Mouse (Mus musculus) testis, postnatal 10 days (tissue): ENCODE measurements at regions not wholly inside any gene's neighbourhood (a gene's known extent, or its start where the extent isn't known, plus 50 kb on each side); places are given as distances from the start of the nearest gene placed in this dataset.
A peak's percentile ranks its signal among the peaks of the same experiment; 100 is the strongest.

Experiments used
- DNase-seq: peaks from one replicate; pipeline ENCODE4 v3.0.0; 2021; ENCODE audit warnings: low spot score

DNA sequence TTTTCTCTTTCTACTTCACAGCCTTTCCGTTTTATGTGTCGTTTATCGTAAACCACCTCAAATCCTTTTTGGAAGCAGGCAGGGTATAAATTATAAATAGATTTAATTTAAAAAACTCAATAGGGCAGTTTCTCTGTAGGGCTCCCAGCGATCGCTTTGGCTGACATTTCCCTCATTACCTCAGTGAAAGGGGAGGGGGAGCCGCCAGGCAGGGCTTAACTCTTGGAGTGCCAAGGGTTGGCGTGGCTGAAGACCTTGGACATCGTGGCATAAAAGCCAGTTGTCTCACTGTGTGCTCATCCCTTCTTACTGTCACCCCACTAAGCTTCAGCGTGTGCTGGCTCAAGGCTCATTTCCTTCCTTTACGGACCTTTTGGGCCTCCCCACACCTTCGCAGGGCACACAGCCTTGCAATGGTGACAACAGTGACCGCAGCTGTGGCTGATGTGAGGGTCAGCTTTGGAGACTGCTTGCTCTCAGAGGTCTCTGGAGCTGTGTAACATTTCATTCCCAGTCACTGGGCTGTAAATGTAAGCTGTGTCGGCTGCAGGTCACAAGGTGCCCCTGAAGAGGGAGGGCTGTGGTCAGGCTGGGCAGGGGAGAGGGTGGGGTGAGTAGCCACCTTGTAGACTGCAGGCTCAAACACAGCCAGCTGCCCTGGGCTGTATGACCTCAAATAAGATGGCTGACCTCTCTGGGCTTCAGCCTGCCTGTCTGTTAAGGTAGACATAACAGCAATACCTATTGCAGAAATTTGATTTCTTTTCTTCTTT lies 81.6 kb upstream of the Stx16 start:
- no peak for DNase-seq

- no peak for DNase-seq
These were observed 71.4 kb upstream of the Stx16 start for GRCm38 (mm10) chr2:174004666-174005065.

GRCm38 (mm10) chr2:174007976-174008349 lies 68.1 kb upstream of the Stx16 start:
- no peak for DNase-seq

DNA sequence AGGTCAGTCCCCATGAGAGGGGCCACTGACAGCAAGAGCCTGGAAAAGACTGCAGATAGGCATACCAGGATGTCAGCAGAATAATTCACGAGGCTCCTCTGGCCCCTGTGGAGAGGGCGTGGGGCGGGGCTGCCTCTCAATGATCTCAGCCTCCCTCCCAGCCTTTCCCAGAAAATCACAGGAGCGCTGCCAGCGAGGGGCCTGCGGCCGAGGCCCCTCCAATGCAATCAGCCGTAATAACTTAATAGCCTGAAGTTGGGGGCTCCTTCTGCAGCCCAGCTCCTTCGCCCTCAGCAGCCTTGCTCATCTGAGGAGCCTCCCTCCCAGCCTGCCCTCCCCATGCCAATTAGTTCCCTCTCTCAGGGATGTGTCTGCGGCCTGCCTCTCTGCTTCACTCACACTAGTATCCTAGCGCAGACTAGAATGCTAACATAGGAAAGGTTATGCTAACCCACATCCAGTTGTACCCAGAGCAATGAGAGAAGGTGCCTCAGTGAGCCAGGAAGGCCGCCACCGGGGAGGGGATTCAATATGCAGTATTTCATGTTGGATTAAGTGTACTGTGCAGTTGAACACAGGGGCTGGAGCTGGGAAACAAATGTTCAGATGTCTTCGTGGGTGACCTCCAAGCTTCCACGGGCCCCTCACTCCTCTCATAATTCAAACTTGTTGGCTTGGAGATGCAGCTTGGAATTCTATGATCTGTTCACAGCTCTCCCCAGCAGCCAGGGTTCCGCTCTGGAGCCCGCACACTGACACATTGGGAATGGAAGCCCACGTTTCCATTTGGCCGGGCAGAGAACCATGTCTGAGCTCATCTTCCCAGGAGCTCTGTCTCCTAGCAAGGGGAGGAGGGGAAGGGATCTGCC lies 67.5 kb upstream of the Stx16 start:
- no peak for DNase-seq

DNA sequence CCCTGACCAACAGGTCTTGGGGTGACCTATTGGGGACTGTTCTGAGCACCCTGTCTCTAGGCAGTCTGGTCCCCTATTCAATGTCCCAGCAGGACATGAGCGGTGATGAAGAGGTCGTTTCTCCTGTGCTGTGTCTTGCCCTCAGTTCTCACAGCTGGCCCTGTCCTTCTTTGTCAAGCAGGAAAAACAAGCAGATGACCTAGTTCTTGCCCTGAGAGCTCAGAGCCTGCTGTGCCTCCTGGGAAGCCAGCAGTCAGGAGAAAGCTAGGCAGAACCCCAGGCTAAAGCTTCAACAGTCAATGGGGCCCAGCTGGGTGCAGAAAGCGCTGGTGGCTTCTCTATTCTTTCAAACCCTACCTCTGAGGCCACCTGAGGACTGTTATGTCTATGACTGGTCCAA lies 66.1 kb upstream of the Stx16 start:
- DNase-seq = no peak

DNA sequence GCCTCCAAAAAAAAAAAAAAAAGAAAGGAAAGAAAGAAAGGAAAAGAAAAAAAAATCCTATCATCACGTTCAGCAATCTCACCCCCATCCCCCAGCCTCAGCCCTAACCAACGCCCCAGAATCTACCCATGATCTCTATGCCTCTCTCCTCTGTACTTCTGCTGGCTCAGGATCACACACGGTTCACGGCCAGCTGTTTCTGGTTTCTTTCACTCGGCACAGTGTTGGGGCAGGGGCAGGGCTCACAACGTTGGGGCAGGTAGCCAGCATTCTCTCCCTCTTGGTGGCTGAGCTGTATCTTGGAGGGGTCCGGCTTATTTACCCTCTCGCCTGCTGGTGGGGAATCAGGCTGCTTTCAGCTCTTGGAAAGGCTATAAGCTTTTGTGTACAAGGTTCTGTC lies 64.7 kb upstream of the Stx16 start:
- DNase-seq = no peak

GRCm38 (mm10) chr2:174014361-174014760 lies 61.7 kb upstream of the Stx16 start:
- DNase-seq = peak; percentile 23

DNA sequence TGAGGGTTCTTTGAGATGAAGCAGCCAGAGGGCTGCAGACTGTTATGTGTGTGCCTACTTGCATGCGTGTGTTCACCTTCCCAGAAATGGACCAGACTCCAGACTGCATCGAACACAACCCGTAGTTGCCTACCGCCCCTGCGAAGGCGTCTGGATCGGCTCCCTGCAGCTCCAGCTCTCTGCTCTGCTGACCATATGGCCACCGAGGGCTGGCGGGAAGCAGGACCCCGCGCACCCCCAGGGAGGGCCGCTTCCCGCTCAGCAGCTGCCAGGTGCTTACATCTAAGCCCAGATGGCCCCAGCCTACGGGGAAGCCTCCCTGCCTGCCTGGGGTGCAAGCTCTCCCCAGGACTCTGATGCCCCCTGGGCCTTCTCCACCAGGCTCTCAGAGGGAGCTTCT lies 60.8 kb upstream of the Stx16 start:
- DNase-seq = peak; percentile 36

- DNase-seq = peak; percentile 25
These were observed 60.0 kb upstream of the Stx16 start for GRCm38 (mm10) chr2:174016068-174016467.

DNA sequence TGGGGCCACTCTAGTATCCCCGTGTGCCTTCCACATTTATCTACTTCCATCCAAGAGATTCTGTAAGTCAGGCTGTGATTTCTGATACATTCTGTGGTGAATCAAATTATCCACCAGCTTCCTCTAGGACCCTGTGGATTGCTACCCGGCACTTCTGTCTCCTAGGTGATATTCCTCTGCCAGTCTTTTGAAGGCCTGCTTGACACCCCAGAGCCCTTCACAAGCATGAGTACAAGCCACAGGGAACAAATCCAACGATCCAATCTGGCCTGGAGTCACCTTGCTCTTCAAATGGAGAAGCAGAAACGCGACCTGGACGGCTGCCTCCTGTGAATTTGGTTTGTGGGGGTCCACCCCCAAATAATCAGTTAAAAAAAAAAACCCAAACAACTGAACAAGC lies 59.1 kb upstream of the Stx16 start:
- DNase-seq = peak; percentile 27

- peak; percentile 22 for DNase-seq
These were observed 58.5 kb upstream of the Stx16 start for GRCm38 (mm10) chr2:174017596-174017995.

DNA sequence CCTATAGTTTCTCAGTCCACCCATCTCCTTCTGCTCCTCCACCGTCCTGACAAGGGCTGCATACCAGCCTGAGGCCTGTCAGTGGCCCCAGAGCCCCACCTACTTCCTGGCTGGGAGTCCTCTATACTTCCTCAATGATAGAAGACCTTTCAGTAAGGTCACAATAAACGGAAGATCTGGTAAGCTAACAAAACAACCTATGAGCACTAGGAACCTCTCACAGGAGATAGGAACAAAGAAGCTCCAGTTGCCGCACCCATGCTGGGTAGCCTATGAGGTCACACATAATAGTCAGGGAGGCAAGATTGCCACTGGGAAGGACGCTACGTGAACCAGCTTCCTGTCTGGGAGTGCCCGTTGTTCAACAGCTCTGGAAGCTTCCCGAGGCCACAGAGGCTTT lies 58.1 kb upstream of the Stx16 start:
- peak; percentile 27 for DNase-seq

- DNase-seq = peak; percentile 13
These were observed 57.1 kb upstream of the Stx16 start for GRCm38 (mm10) chr2:174018986-174019385.

DNA sequence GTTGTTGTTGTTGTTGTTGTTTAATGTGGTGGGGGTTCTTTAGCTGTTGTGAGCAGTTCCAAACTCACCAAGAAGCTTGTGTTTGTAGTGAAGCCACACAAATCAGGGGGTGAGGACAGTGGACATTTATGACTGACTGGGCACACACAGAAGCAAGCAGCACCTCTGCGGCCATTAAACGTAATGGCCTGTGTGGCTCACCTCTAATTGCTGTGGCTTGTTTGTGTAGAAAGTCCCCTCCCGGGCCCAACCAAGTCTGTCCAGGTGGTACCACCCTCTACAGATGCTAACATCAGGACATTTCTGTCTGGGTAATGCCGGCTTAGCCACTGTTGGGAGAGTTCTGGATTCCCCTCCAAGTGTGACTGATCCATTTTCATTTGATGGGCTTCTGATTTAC lies 56.1 kb upstream of the Stx16 start:
- DNase-seq = peak; percentile 17

DNA sequence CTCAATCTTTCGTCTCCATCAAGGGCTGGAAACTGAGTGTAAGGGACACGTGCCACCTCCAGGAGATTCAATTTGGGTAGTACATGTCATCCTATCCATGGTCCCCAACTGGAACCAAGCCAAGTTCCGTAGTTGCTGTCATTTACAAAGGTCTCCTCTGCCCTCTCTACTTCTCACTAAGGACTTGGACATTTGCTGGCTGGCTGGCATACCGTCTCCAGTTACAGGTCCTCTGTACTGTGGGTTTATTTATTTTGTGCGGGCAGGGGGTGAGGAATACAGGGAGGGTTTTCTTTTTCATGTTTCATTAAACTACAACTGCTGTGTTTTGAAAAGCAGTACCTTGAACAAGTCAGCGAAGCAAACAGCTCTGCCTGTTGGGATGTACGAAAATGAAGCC lies 55.7 kb upstream of the Stx16 start:
- peak; percentile 35 for DNase-seq

DNA sequence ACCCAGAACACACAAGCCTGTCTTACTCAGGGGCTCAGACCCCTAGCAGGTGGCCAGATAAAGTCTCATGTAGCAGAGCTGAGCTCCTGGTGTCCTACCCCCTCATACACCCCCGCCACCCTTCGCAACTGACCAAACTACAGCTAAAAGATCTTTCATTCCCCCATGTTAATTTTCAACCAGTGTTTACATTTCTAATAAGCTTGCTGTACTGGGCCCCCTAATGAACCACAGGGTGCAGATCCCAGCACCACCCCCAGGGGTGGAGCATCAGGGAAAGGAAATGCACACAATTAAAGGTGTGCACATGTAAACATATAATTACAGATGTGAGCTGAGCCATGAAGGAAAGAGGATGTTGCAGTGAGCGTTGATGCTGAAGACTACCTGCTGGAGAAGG lies 54.6 kb upstream of the Stx16 start:
- DNase-seq = no peak

DNA sequence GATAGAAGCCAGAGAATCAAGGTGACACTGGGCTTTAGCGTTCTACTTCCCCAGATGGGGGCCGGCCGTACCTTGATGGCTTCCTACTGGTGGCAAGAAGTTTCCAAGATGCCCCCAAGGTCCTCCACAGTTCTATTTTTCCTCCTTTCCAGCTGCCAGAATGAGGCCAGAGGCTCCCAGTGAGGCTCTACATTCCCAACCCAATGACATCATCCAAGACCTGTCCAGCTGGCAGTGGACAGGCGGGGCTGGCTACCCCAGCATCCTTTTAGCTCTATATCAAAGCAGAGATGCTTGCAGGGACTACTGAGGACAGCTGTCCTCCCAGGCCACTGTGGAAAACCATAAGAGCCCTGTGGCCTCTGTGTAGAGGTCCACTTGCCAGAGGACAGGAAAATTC lies 53.8 kb upstream of the Stx16 start:
- DNase-seq = peak; percentile 31

GRCm38 (mm10) chr2:174025181-174025870 lies 50.8 kb upstream of the Stx16 start:
- peak; percentile 32 for DNase-seq
